Mouse (Mus musculus) ES-E14 (cell line): ENCODE results near the gene Ptprn2. TPM values are rescaled to one million over a fixed set of nuclear protein-coding genes. Genes with fewer than 3 reads are reported as not detected.

ENCODE experiments used
- DNase-seq: peaks from one replicate; pipeline ENCODE4 v3.0.0-alpha.2; 2013; ENCODE audit warnings: low read depth, low spot score
- H3K27ac ChIP-seq: 2 replicates; pipeline ENCODE4 v1.5.1; 2012; ENCODE audit warnings: low read depth, mild to moderate bottlenecking, low read length, moderate library complexity, mixed read lengths; ENCODE audit not compliant: poor library complexity, insufficient read depth, severe bottlenecking
- H3K36me3 ChIP-seq: 2 replicates; pipeline ENCODE4 v1.6.1; 2012; ENCODE audit warnings: mild to moderate bottlenecking, low read length, moderate library complexity, mixed read lengths; ENCODE audit not compliant: control insufficient read depth, poor library complexity, insufficient read depth, severe bottlenecking
- H3K4me1 ChIP-seq, 2 experiments: fragments of 150-350 bp in 1 of 2; sonication (generic) in 1 of 2; 2 replicates each; pipeline ENCODE4 v1.6.1; 2012; ENCODE audit warnings: low read length in 2 of 2, mild to moderate bottlenecking in 1 of 2, mixed read lengths in 1 of 2; ENCODE audit not compliant: control insufficient read depth in 2 of 2, insufficient read depth in 2 of 2, poor library complexity in 1 of 2
- H3K4me3 ChIP-seq, 2 experiments: fragments of 150-350 bp in 1 of 2; sonication (generic) in 1 of 2; 2 replicates each; pipeline ENCODE4 v1.5.1; 2012; ENCODE audit warnings: low read length in 2 of 2, low read depth in 1 of 2, mild to moderate bottlenecking in 1 of 2, mixed read lengths in 1 of 2; ENCODE audit not compliant: insufficient read depth in 1 of 2, poor library complexity in 1 of 2, severe bottlenecking in 1 of 2
- H3K9ac ChIP-seq: 2 replicates; pipeline ENCODE4 v1.6.1; 2012; ENCODE audit warnings: low read depth, mild to moderate bottlenecking, low read length, mixed read lengths; ENCODE audit not compliant: poor library complexity, insufficient read depth, severe bottlenecking
- H3K9me3 ChIP-seq: fragments of 150-350 bp; sonication (generic); 2 replicates; pipeline ENCODE4 v1.6.1; 2012; ENCODE audit warnings: low read depth, mild to moderate bottlenecking, low read length; ENCODE audit not compliant: control insufficient read depth, insufficient read depth
- CHD2 ChIP-seq: IDR thresholded peaks from 2 replicates; pipeline ENCODE4 v1.6.1; 2014; ENCODE audit warnings: mild to moderate bottlenecking, low read depth, low read length, inconsistent platforms
- HCFC1 ChIP-seq: IDR thresholded peaks from 2 replicates; pipeline ENCODE4 v1.6.1; 2012; ENCODE audit warnings: low read length, inconsistent platforms, borderline replicate concordance; ENCODE audit not compliant: insufficient read depth
- MAFK ChIP-seq: IDR thresholded peaks from 2 replicates; pipeline ENCODE4 v1.6.1; 2014; ENCODE audit warnings: mild to moderate bottlenecking, low read depth, low read length, inconsistent platforms; ENCODE audit not compliant: insufficient read depth
- ZC3H11A ChIP-seq: IDR thresholded peaks from 2 replicates; pipeline ENCODE4 v1.6.1; 2012; ENCODE audit warnings: low read depth, mild to moderate bottlenecking, inconsistent platforms, low read length, borderline replicate concordance
- ZNF384 ChIP-seq: IDR thresholded peaks from 2 replicates; pipeline ENCODE4 v1.6.1; 2012; ENCODE audit warnings: low read depth, low read length, inconsistent platforms
- in situ Hi-C, 2 experiments: fragments of 600-800 bp; cut with MboI; formaldehyde crosslinking; loops; one replicate each; pipeline ENCODE4 v1.15.1; 2025; ENCODE audit warnings: low sequenced_read_pairs in 2 of 2, inconsistent platforms in 1 of 2; ENCODE audit not compliant: unreplicated experiment in 2 of 2
- total RNA-seq: library from RNA; depleted of rRNA; stranded (reverse); fragments of 300-350 nt; gene quantifications from 2 replicates; pipeline ENCODE4 v1.2.3, GENCODE M21; 2012

The Ptprn2 gene
- total RNA-seq, 1 experiment, result 0.40 TPM

- TF ChIP-seq MAFK (no peak), CHD2 (no peak), HCFC1 (no peak)
- Histone ChIP-seq H3K9ac (no peak overlapping the region), H3K9me3 (no peaks in the 10 kb centered on the region), H3K27ac (no peak overlapping the region), H3K4me3 (no peak overlapping the region), H3K36me3 (no peaks in the 10 kb centered on the region), H3K4me1 (no peaks in the 10 kb centered on the region)
- in situ Hi-C loops, result no loop called here
- no peak for DNase-seq
Measured at GRCm38 (mm10) chr12:117287456-117287855, 801.9 kb downstream of the Ptprn2 start.

- Histone ChIP-seq H3K9me3 (no peaks in the 10 kb centered on the region; the same call in 1 of the 2 replicates), H3K9ac (no peak overlapping the region), H3K4me3 (no peak overlapping the region), H3K27ac (no peak overlapping the region), H3K36me3 (no peaks in the 10 kb centered on the region), H3K4me1 (no peaks in the 10 kb centered on the region)
- in situ Hi-C loops, result no loop called here
- TF ChIP-seq ZC3H11A, result no peak
- TF ChIP-seq HCFC1, result no peak
- TF ChIP-seq ZNF384, result no peak
- no peak for TF ChIP-seq CHD2
- no peak for TF ChIP-seq MAFK
- no peak for DNase-seq
Measured at GRCm38 (mm10) chr12:117291943-117292342, 806.4 kb downstream of the Ptprn2 start.

GRCm38 (mm10) chr12:117296792-117297191, 811.3 kb downstream of the Ptprn2 start:
- Histone ChIP-seq H3K36me3 (no peaks in the 10 kb centered on the region), H3K9ac (no peak overlapping the region), H3K9me3 (no peaks in the 10 kb centered on the region; the same call in 1 of the 2 replicates), H3K4me1 (peaks cover 0 to 2% of the 10 kb centered on the region in 2 experiments; a peak in 1 of 4 replicates), H3K27ac (no peak overlapping the region), H3K4me3 (no peak overlapping the region)
- TF ChIP-seq CHD2 (no peak), MAFK (no peak), HCFC1 (no peak), ZNF384 (peak; percentile 66; the same call in 1 of the 2 replicates), ZC3H11A (no peak)
- in situ Hi-C loops, result no loop called here
- DNase-seq, result no peak

- in situ Hi-C loops, result no loop called here
- Histone ChIP-seq H3K9me3 (no peaks in the 10 kb centered on the region; the same call in 1 of the 2 replicates), H3K4me1 (peaks cover 0 to 2% of the 10 kb centered on the region in 2 experiments; a peak in 1 of 4 replicates), H3K27ac (no peak overlapping the region), H3K4me3 (no peak overlapping the region), H3K9ac (no peak overlapping the region), H3K36me3 (no peaks in the 10 kb centered on the region)
- DNase-seq, result no peak
- no peak for TF ChIP-seq ZNF384
- TF ChIP-seq MAFK, result no peak
- TF ChIP-seq ZC3H11A, result no peak
- no peak for TF ChIP-seq HCFC1
- no peak for TF ChIP-seq CHD2
Measured at GRCm38 (mm10) chr12:117299084-117299483, 813.6 kb downstream of the Ptprn2 start.
